Mouse (Mus musculus) heart, embryonic 15.5 days (tissue): ENCODE results near the gene Mrgpra1. TPM values are rescaled to one million over a fixed set of nuclear protein-coding genes. Genes with fewer than 3 reads are reported as not detected.
"Not testable (repeated sequence)": the region's sequence is repeated elsewhere in the genome, so short reads cannot be mapped to it uniquely, and the experiment has no call there.

ENCODE experiments used
- ATAC-seq: fragments of 200-750 bp; cut with Nextera tagmentation; replicated peaks from 2 replicates; pipeline ENCODE4 v1.8.0; 2017; ENCODE audit warnings: low read depth, moderate TSS enrichment; ENCODE audit not compliant: insufficient number of reproducible peaks, insufficient read depth, low FRiP score
- H3K27ac ChIP-seq: fragments of 300-500 bp; sonication (generic); 2 replicates; pipeline ENCODE4 v1.5.1; 2015; ENCODE audit warnings: mild to moderate bottlenecking, inconsistent platforms
- H3K27me3 ChIP-seq: fragments of 300-500 bp; sonication (generic); 2 replicates; pipeline ENCODE4 v1.6.1; 2015; ENCODE audit warnings: inconsistent platforms
- H3K36me3 ChIP-seq: fragments of 300-500 bp; sonication (generic); 2 replicates; pipeline ENCODE4 v1.6.1; 2015; ENCODE audit warnings: mild to moderate bottlenecking, inconsistent platforms
- H3K4me1 ChIP-seq: fragments of 300-500 bp; sonication (generic); replicated peaks from 2 replicates; pipeline ENCODE4 v1.6.1; 2015; ENCODE audit warnings: inconsistent platforms
- H3K4me2 ChIP-seq: fragments of 300-500 bp; sonication (generic); 2 replicates; pipeline ENCODE4 v1.6.1; 2015; ENCODE audit warnings: inconsistent platforms, mild to moderate bottlenecking, moderate library complexity
- H3K4me3 ChIP-seq: fragments of 300-500 bp; sonication (generic); 2 replicates; pipeline ENCODE4 v1.5.1; 2015; ENCODE audit warnings: mild to moderate bottlenecking, inconsistent platforms
- H3K9ac ChIP-seq: fragments of 300-500 bp; sonication (generic); 2 replicates; pipeline ENCODE4 v1.6.1; 2015; ENCODE audit warnings: mild to moderate bottlenecking, inconsistent platforms
- H3K9me3 ChIP-seq: fragments of 300-500 bp; sonication (generic); replicated peaks from 2 replicates; pipeline ENCODE4 v1.6.1; 2016; ENCODE audit warnings: inconsistent platforms
- WGBS: fragments of 180-500 bp; shearing (Covaris S2); methylation state at CpG from one replicate; pipeline ENCODE4 v1.1.7; 2015; ENCODE audit warnings: mixed read lengths; 5-methylcytosine and 5-hydroxymethylcytosine counted together
- polyA plus RNA-seq: library from polyadenylated mRNA; unstranded; fragments of >200 nt; fragmentation: Nextera tagmentation; extraction: Ambion mirVana; gene quantifications from 2 replicates; pipeline ENCODE4 v1.2.1, GENCODE M21; 2015

Mrgpra1 gene
- polyA plus RNA-seq, result not detected in 2 replicates

DNA sequence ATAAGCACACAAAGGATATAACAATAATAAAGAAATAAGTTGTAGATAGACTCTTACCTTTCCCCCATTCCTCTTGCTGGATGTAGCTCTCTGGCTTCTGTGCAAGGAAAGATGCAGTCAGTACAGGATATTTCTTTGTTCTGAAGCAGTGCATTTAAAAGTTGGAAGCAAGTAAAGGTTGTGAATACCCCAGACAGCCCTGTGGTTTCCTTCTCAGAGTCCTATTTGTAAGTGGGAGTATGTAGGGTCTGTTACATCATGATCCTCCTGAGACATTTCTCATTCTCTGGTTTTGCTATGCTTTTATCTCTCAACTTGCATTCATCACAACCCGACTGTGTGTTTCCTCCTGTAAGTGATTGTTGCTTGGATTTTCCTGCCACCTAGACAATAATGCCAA lies at the start of gene Mrgpra1:
Gene Mrgpra1, minus strand, starts transcription at position 101 of the 400 bp plus-strand sequence.
- H3K27me3 ChIP-seq, result no peaks in the 10 kb centered on the region
- H3K9me3 ChIP-seq, result peaks cover 8% of the 10 kb centered on the region; the same call in 1 of the 2 replicates
- 66% methylated on average over 1 of the region's 1 CpGs for WGBS
- no peak within 1 kb of the TSS for H3K4me2 ChIP-seq
- no peak within 1 kb of the TSS for H3K4me3 ChIP-seq
- ATAC-seq, result no peak
- no peaks in the 10 kb centered on the region for H3K4me1 ChIP-seq
- H3K36me3 ChIP-seq, result no peaks in the 10 kb centered on the region
- H3K27ac ChIP-seq, result no peak within 1 kb of the TSS
- H3K9ac ChIP-seq, result no peak within 1 kb of the TSS

DNA sequence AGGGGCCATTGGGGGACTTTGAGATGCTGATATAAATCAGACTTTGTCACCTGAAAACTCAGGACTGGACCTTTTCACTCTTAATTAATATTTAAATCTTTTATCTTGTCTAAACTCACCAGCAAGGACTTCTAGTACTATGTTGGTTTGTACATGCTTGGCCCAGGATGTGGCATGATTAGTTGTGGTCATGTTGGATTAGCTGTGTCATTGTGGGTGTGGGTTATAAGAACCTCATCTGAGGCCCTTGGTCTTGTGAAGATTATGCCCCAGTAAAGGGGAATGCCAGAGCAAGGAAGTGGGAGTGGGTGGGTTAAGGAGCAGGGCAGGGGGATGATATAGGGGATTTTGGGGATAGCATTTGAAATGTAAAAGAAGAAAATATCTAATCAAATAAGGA lies 47.1 kb upstream of the Mrgpra1 start:
- H3K9ac ChIP-seq, result no peak overlapping the region
- H3K4me1 ChIP-seq, result no peaks in the 10 kb centered on the region
- H3K36me3 ChIP-seq, result no peaks in the 10 kb centered on the region
- H3K4me3 ChIP-seq, result no peak overlapping the region
- no peak overlapping the region for H3K4me2 ChIP-seq
- no peak overlapping the region for H3K27ac ChIP-seq
- 0 out of 2 replicates have a peak, but pooled peaks cover 4% of the 10 kb centered on the region for H3K9me3 ChIP-seq
- ATAC-seq, result no peak
- H3K27me3 ChIP-seq, result no peaks in the 10 kb centered on the region

DNA sequence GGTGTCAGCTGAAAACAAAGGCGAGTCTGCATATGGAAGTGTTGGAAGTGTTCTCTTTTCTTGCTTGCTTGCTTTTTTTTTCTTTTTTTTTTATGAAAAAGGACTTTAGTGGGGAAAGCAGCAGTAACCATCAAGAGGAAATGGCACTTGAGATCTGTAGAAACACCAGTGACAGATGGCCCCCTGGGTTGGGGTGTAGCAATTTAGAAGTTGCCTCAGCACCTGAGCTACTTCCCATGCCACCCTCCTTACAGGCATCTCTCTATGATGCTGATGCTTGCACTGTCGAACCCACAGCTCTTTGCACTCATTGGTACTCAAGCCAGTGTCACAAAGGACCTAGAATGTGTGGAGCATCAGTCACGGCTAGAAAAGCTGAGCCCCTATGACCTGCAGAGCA lies 5.6 kb downstream of the Mrgpra1 start:
- ATAC-seq, result no peak
- no peak overlapping the region for H3K4me3 ChIP-seq
- H3K9ac ChIP-seq, result no peak overlapping the region
- no peaks in the 10 kb centered on the region for H3K27me3 ChIP-seq
- peaks cover 3% of the 10 kb centered on the region; the same call in 1 of the 2 replicates for H3K9me3 ChIP-seq
- no peaks in the 10 kb centered on the region for H3K36me3 ChIP-seq
- H3K27ac ChIP-seq, result no peak overlapping the region
- H3K4me1 ChIP-seq, result no peaks in the 10 kb centered on the region
- whole genome bisulfite sequencing, result 61% methylated on average over 3 of the region's 3 CpGs
- no peak overlapping the region for H3K4me2 ChIP-seq

DNA sequence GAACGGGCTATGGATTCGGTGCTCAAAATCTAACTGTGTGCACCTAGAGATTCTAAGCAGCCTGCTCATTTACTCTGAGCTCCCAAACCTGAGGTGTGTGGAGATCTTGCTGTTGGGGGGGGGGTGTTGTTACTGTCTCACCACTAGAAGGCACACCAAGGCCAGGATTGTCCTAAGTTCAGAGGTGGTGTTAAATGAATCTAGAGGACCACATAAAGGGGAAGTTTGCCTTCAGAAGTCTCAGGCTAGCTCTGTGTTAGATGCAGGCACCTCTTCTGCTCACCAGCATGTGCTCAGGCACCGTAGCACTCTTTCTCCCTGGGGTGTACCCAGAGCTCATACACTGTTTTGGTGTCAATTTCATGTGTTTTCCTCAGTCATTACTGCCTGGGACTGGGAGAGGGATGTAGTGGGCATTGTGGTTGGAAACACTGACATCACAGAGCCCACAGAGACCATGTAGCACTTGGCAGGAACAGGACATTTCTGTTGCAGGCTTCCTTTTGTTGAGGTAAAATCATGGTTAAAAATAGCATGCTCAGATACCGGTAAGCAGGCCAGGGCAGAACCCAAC lies 8.0 kb downstream of the Mrgpra1 start:
- no peak overlapping the region for H3K4me2 ChIP-seq
- H3K27me3 ChIP-seq, result no peaks in the 10 kb centered on the region
- no peak for ATAC-seq
- no peak overlapping the region for H3K27ac ChIP-seq
- H3K9me3 ChIP-seq, result peaks cover 3% of the 10 kb centered on the region; the same call in 1 of the 2 replicates
- H3K4me3 ChIP-seq, result no peak overlapping the region
- H3K9ac ChIP-seq, result no peak overlapping the region
- no peaks in the 10 kb centered on the region for H3K4me1 ChIP-seq
- 74% methylated on average over 4 of the region's 4 CpGs for WGBS
- no peaks in the 10 kb centered on the region for H3K36me3 ChIP-seq

DNA sequence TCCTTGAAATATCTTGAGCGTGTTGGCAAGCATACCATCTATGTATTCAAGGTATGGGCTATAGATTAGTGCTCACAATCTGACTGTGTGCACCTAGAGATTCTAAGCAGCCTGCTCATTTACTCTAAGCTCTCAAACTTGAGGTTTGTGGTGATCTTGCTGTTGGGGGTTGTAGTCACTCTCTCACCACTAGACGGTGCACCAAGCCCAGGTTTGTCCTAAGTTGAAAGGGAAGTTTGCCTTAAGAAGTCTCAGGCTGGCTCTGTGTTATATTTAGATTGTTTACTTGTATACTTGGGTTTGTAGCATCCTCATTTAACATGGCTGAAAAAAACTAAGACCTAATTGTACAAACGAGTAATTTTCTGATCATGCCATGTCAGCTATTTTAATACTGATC lies 12.2 kb downstream of the Mrgpra1 start:
- not testable (repeated sequence) for H3K36me3 ChIP-seq, H3K9me3 ChIP-seq, H3K4me2 ChIP-seq, H3K4me3 ChIP-seq, H3K9ac ChIP-seq, ATAC-seq, H3K4me1 ChIP-seq, H3K27me3 ChIP-seq, H3K27ac ChIP-seq
- WGBS, result 63% methylated on average over 3 of the region's 3 CpGs

DNA sequence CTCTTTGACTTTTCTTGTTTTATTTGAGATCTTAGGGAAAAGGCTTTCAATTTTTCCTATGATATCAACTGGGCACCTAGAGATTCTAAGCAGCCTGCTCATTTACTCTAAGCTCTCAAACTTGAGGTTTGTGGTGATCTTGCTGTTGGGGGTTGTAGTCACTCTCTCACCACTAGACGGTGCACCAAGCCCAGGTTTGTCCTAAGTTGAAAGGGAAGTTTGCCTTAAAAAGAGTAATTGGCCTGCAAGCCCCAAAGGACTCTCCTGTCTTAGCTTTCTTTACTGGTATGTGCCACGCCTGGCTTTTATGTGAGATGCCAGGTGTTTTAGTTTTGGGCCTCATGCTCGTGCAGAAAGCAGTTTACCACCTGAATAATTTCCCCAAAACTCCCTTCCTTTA lies 12.7 kb downstream of the Mrgpra1 start:
- ATAC-seq, H3K4me3 ChIP-seq, H3K27ac ChIP-seq, H3K4me2 ChIP-seq, H3K36me3 ChIP-seq, H3K9ac ChIP-seq, H3K4me1 ChIP-seq, H3K27me3 ChIP-seq, H3K9me3 ChIP-seq: not testable (repeated sequence)
- 55% methylated on average over 3 of the region's 3 CpGs for WGBS

DNA sequence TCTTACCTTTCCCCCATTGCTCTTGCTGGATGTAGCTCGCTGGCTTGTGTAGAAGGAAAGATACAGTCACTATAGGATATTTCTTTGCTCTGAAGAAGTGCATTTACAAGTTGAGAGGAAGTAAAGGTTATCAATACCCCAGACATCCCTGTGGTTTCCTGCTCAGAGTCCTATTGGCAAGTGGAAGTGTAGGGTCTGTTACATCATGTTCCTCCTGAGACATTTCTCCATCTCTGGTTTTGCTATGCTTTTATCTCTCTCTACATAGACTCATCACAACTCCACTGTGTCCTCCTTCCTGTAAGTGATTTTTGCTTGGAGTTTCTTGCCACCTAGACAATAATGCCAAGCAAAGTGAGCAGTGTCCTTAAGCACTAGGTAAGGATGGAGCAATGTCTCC lies 35.7 kb downstream of the Mrgpra1 start:
- H3K9ac ChIP-seq, result no peak overlapping the region
- H3K9me3 ChIP-seq, result peaks cover 11% of the 10 kb centered on the region
- H3K4me3 ChIP-seq, result no peak overlapping the region
- H3K27me3 ChIP-seq, result no peaks in the 10 kb centered on the region
- 42% methylated on average over 1 of the region's 1 CpGs for WGBS
- H3K4me1 ChIP-seq, result no peaks in the 10 kb centered on the region
- no peak overlapping the region for H3K4me2 ChIP-seq
- ATAC-seq, result no peak
- no peaks in the 10 kb centered on the region for H3K36me3 ChIP-seq
- H3K27ac ChIP-seq, result no peak overlapping the region

DNA sequence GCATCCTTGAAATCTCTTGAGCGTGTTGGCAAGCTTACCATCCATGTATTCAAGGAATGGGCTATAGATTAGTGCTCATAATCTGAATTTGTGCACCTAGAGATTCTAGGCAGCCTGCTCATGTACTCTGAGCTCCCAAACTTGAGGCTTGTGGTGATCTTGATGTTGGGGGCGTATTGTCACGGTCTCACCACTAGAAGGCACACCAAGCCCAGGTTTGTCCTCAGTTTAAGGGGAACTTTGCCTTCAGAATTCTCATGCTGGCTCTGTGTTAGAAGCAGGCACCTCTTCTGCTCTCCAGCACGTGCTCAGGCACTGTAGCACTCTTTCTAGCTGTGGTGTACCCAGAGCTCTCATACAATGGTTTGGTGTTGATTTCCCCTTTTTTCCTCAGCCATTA lies 41.8 kb downstream of the Mrgpra1 start:
- H3K27ac ChIP-seq, result no peak overlapping the region
- no peak overlapping the region for H3K4me2 ChIP-seq
- WGBS, result 23% methylated on average over 4 of the region's 4 CpGs
- no peak overlapping the region for H3K4me3 ChIP-seq
- H3K9me3 ChIP-seq, result peaks cover 5% of the 10 kb centered on the region
- no peaks in the 10 kb centered on the region for H3K4me1 ChIP-seq
- no peaks in the 10 kb centered on the region for H3K36me3 ChIP-seq
- ATAC-seq, result no peak
- H3K27me3 ChIP-seq, result no peaks in the 10 kb centered on the region
- H3K9ac ChIP-seq, result no peak overlapping the region

DNA sequence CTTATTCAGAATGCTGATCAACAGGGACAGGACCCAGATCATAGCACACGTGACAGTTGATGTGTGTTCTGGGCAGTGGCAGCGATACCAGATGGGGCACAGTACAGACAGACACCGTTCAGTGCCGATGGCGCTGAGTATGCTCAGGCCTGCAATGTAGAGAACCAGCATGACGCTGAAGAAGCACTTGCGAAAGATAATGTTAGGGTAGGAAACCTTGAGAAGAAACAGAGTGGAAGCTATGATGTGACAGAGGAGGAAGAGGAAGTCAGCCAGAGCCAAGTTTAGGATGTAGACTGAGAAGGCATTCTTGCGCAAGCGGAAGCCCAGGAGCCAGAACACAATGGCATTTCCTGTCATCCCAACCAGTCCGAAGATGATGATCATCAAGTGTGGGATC lies 44.2 kb downstream of the Mrgpra1 start:
- Histone ChIP-seq H3K4me1 (no peaks in the 10 kb centered on the region), H3K27ac (no peak overlapping the region), H3K9ac (no peak overlapping the region), H3K27me3 (no peaks in the 10 kb centered on the region), H3K4me2 (no peak overlapping the region), H3K9me3 (peaks cover 5% of the 10 kb centered on the region), H3K4me3 (no peak overlapping the region), H3K36me3 (no peaks in the 10 kb centered on the region)
- 83% methylated on average over 10 of the region's 10 CpGs for WGBS
- ATAC-seq, result no peak

DNA sequence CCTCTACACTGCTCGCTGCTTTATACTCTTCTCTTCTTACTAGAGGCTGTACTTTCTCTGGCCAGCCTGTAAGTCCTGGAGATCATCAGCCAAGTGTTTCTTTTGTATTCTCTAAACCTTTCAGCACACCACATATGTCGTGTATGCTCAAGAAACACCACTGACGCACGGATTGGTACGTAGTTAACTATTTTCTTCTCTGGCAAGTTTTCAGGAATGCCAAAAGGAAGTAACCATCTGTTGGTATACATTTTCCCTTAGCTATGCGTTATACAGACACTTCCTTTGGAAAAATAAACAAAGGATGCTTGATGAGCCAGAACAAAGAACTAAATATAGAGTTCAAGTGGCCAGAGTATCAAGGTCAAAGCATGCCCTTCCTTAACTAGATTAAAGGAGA lies 49.4 kb downstream of the Mrgpra1 start:
- not testable (repeated sequence) for H3K4me2 ChIP-seq, H3K9me3 ChIP-seq, H3K9ac ChIP-seq, H3K4me3 ChIP-seq, H3K36me3 ChIP-seq, H3K4me1 ChIP-seq, ATAC-seq, H3K27me3 ChIP-seq, H3K27ac ChIP-seq
- WGBS, result 65% methylated on average over 5 of the region's 6 CpGs

DNA sequence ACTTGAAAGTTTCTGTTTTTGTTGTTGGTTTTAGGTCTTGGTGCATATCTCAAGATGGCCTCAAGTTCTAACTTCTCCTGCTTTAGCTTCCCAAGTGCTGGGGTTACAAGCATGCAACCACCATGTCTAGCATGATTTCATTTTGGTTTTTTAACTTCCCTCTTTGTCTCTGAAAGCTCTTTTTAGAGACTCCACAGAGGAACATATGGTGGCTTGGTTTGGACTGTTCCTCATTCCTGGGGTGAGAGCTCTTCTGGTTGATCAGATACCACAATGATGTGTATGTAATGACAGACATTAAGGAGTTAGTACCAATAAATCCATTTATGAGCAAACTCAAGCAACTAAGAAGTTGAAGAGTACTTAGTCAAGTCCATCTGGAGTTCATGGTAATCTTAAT lies 54.4 kb downstream of the Mrgpra1 start:
- ATAC-seq, H3K36me3 ChIP-seq, H3K9ac ChIP-seq, H3K9me3 ChIP-seq, H3K27ac ChIP-seq, H3K4me3 ChIP-seq, H3K4me1 ChIP-seq, H3K27me3 ChIP-seq, H3K4me2 ChIP-seq: not testable (repeated sequence)
